Mouse (Mus musculus) heart, postnatal 14 days (tissue): ENCODE data around the gene Lkaaear1. TPM values are rescaled to one million over a fixed set of nuclear protein-coding genes. Genes with fewer than 3 reads are reported as not detected.

Experiments
- DNase-seq, 2 experiments: peaks; one replicate each; pipeline ENCODE4 v3.0.0; 2021 to 2022
- intact Hi-C: fragments of 180-260 bp; cut with DNase I; formaldehyde crosslinking; loops from one replicate; pipeline ENCODE4 v1.15.1; 2025
- total RNA-seq, 2 experiments: library from RNA; stranded (reverse); gene quantifications; 2 replicates each; pipeline ENCODE4 v1.2.3; 2021

The Lkaaear1 gene
- total RNA-seq, 2 experiments from 2014 or later: not detected

- peak; percentile 72 to 78 for DNase-seq
- intact Hi-C loops: loop anchor here (1.0 to 5.0 kb wide), 2 partner anchors 19 to 37 kb away; no protein-coding TSS in a partner anchor
These were observed 39.2 kb downstream of the Lkaaear1 start for GRCm38 (mm10) chr2:181658930-181659555.

- intact Hi-C loops: loop anchor here (5.0 kb wide), 1 partner anchor 36 kb away; no protein-coding TSS in a partner anchor
- no peak for DNase-seq
These were observed 39.7 kb downstream of the Lkaaear1 start for GRCm38 (mm10) chr2:181658528-181658927.

- DNase-seq: no peak
- intact Hi-C loops: loop anchor here (5.0 kb wide), 1 partner anchor 35 kb away; no protein-coding TSS in a partner anchor
These were observed 40.8 kb downstream of the Lkaaear1 start for GRCm38 (mm10) chr2:181657441-181657840.

GRCm38 (mm10) chr2:181656734-181657133 is 41.5 kb downstream of the Lkaaear1 start, which contains the start of gene Gm29797:
Gene Gm29797, plus strand, starts transcription at chr2:181657034.
- intact Hi-C loops: loop anchor here (5.0 kb wide), 1 partner anchor 34 kb away; no protein-coding TSS in a partner anchor

GRCm38 (mm10) chr2:181653523-181653922 is 44.7 kb downstream of the Lkaaear1 start:
- intact Hi-C loops: no loop called here
- no peak for DNase-seq

More at GRCm38 (mm10) chr2:181656734-181657133, 41.5 kb downstream of the Lkaaear1 start, which contains the start of gene Gm29797:
- DNase-seq: no peak

GRCm38 (mm10) chr2:181653065-181653464 is 45.2 kb downstream of the Lkaaear1 start:
- intact Hi-C loops: no loop called here

GRCm38 (mm10) chr2:181648926-181649325 is 49.3 kb downstream of the Lkaaear1 start:
- DNase-seq: no peak
- intact Hi-C loops: no loop called here

More at GRCm38 (mm10) chr2:181653065-181653464, 45.2 kb downstream of the Lkaaear1 start:
- no peak for DNase-seq

Other genes starting within 250 kb of the Lkaaear1 start
- gene Zbtb46, start 239.0 kb downstream of the Lkaaear1 start, total RNA-seq: 10 to 100 TPM; 13.8 to 14.4 TPM
- gene Abhd16b, start 205.2 kb downstream of the Lkaaear1 start, total RNA-seq: not detected
- gene Tpd52l2, start 201.3 kb downstream of the Lkaaear1 start, total RNA-seq: 10 to 100 TPM; 63.4 to 68.9 TPM
- 10 to 100 TPM; 81.4 to 83.8 TPM for gene Dnajc5, start 178.0 kb downstream of the Lkaaear1 start, total RNA-seq
- gene Uckl1, start 113.5 kb downstream of the Lkaaear1 start, total RNA-seq: 10 to 100 TPM; 41.0 to 47.0 TPM
- 10 to 100 TPM; 30.9 to 37.1 TPM for gene Prpf6, start 106.6 kb downstream of the Lkaaear1 start, total RNA-seq
- gene Zfp512b, start 105.6 kb downstream of the Lkaaear1 start, total RNA-seq: 10 to 100 TPM; 20.4 to 27.3 TPM
- 1 to 10 TPM; 1.8 to 2.1 TPM for gene Samd10, start 99.2 kb downstream of the Lkaaear1 start, total RNA-seq
- not detected for gene Gm29797, start 41.4 kb downstream of the Lkaaear1 start, total RNA-seq
- 10 to 100 TPM; 73.4 to 77.1 TPM for gene Sox18, start 26.8 kb downstream of the Lkaaear1 start, total RNA-seq
- gene Tcea2, start 18.1 kb downstream of the Lkaaear1 start, total RNA-seq: 1 to 10 TPM; 6.4 to 8.7 TPM
- gene Rgs19, start 4.5 kb downstream of the Lkaaear1 start, total RNA-seq: 1 to 10 TPM; 7.2 to 8.1 TPM
- not detected for gene Oprl1, start 16.6 kb upstream of the Lkaaear1 start, total RNA-seq
- gene Myt1, start 64.9 kb upstream of the Lkaaear1 start, total RNA-seq: not detected
- 10 to 100 TPM; 43.4 to 61.5 TPM for gene Pcmtd2, start 139.4 kb upstream of the Lkaaear1 start, total RNA-seq
- 10 to 100 TPM; 10.9 to 11.0 TPM for gene Polr3k, start 165.9 kb upstream of the Lkaaear1 start, total RNA-seq